Mouse (Mus musculus) heart, embryonic 14.5 days (tissue): Measurements from ENCODE around the gene Scube2. TPM values are rescaled to one million over a fixed set of nuclear protein-coding genes. Genes with fewer than 3 reads are reported as not detected.

Source experiments
- ATAC-seq: fragments of 200-750 bp; cut with Nextera tagmentation; 2 replicates; pipeline ENCODE4 v1.8.0; 2017; ENCODE audit warnings: low read depth, moderate TSS enrichment; ENCODE audit not compliant: insufficient number of reproducible peaks, insufficient read depth, low FRiP score
- H3K27ac ChIP-seq, 2 experiments: fragments of 200-500 bp in 1 of 2; fragments of 300-500 bp in 1 of 2; sonication (generic) in 1 of 2; replicated peaks in 1 of 2; 2 replicates each; pipeline ENCODE4 v1.5.1; 2012 to 2014; ENCODE audit warnings: low read depth in 2 of 2, low read length in 2 of 2, control low read depth in 1 of 2, mild to moderate bottlenecking in 1 of 2, mixed read lengths in 1 of 2; ENCODE audit not compliant: control insufficient read depth in 1 of 2, insufficient read depth in 1 of 2
- H3K27me3 ChIP-seq: fragments of 300-500 bp; sonication (generic); 2 replicates; pipeline ENCODE4 v1.6.1; 2014; ENCODE audit warnings: mild to moderate bottlenecking, low read length, control low read depth; ENCODE audit not compliant: control insufficient read depth, insufficient read depth
- H3K36me3 ChIP-seq: fragments of 300-500 bp; sonication (generic); 2 replicates; pipeline ENCODE4 v1.6.1; 2014; ENCODE audit warnings: mild to moderate bottlenecking, control low read depth, low read length, mixed read lengths; ENCODE audit not compliant: control insufficient read depth, insufficient read depth
- H3K4me1 ChIP-seq, 2 experiments: fragments of 200-500 bp in 1 of 2; fragments of 300-500 bp in 1 of 2; sonication (generic) in 1 of 2; 2 replicates each; pipeline ENCODE4 v1.6.1; 2012 to 2014; ENCODE audit warnings: low read length in 2 of 2, control low read depth in 1 of 2, mixed read lengths in 1 of 2; ENCODE audit not compliant: control insufficient read depth in 2 of 2, insufficient read depth in 2 of 2
- H3K4me2 ChIP-seq: fragments of 300-500 bp; sonication (generic); 2 replicates; pipeline ENCODE4 v1.6.1; 2014; ENCODE audit warnings: mild to moderate bottlenecking, low read length
- H3K4me3 ChIP-seq, 2 experiments: fragments of 200-500 bp in 1 of 2; fragments of 300-500 bp in 1 of 2; sonication (generic) in 1 of 2; 2 replicates each; pipeline ENCODE4 v1.5.1; 2012 to 2014; ENCODE audit warnings: low read length in 2 of 2, mild to moderate bottlenecking in 2 of 2, control low read depth in 1 of 2, low read depth in 1 of 2, moderate library complexity in 1 of 2; ENCODE audit not compliant: control insufficient read depth in 1 of 2, insufficient read depth in 1 of 2
- H3K9ac ChIP-seq: fragments of 300-500 bp; sonication (generic); 2 replicates; pipeline ENCODE4 v1.6.1; 2014; ENCODE audit warnings: mild to moderate bottlenecking, low read length
- H3K9me3 ChIP-seq: fragments of 300-500 bp; sonication (generic); 2 replicates; pipeline ENCODE4 v1.6.1; 2016; ENCODE audit warnings: low read length, control low read depth; ENCODE audit not compliant: control insufficient read depth
- WGBS: fragments of 180-500 bp; shearing (Covaris S2); extraction: QIAGEN DNeasy Blood & Tissue Kit; methylation state at CpG from one replicate; pipeline ENCODE4 v1.1.7; 2014; 5-methylcytosine and 5-hydroxymethylcytosine counted together
- polyA plus RNA-seq: library from polyadenylated mRNA; unstranded; fragments of >200 nt; fragmentation: Nextera tagmentation; extraction: Ambion mirVana; gene quantifications from 2 replicates; pipeline ENCODE4 v1.2.1, GENCODE M21; 2014

The Scube2 gene
- polyA plus RNA-seq, 1 experiment from 2014 or later = 12.4 TPM

GRCm38 (mm10) chr7:109813330-109814140, 51.9 kb downstream of the Scube2 start:
- H3K9me3 ChIP-seq = no peaks in the 10 kb centered on the region
- no peak overlapping the region for H3K27ac ChIP-seq
- H3K36me3 ChIP-seq = no peaks in the 10 kb centered on the region; the same call in 1 of the 2 replicates
- no peaks in the 10 kb centered on the region for H3K27me3 ChIP-seq
- no peak overlapping the region for H3K4me2 ChIP-seq
- H3K4me1 ChIP-seq = peaks cover 1 to 2% of the 10 kb centered on the region in 2 experiments; a peak in 1 of 4 replicates
- no peak overlapping the region for H3K9ac ChIP-seq
- 73% methylated on average over 4 of the region's 4 CpGs for WGBS
- ATAC-seq = no peak
- no peak overlapping the region for H3K4me3 ChIP-seq

DNA sequence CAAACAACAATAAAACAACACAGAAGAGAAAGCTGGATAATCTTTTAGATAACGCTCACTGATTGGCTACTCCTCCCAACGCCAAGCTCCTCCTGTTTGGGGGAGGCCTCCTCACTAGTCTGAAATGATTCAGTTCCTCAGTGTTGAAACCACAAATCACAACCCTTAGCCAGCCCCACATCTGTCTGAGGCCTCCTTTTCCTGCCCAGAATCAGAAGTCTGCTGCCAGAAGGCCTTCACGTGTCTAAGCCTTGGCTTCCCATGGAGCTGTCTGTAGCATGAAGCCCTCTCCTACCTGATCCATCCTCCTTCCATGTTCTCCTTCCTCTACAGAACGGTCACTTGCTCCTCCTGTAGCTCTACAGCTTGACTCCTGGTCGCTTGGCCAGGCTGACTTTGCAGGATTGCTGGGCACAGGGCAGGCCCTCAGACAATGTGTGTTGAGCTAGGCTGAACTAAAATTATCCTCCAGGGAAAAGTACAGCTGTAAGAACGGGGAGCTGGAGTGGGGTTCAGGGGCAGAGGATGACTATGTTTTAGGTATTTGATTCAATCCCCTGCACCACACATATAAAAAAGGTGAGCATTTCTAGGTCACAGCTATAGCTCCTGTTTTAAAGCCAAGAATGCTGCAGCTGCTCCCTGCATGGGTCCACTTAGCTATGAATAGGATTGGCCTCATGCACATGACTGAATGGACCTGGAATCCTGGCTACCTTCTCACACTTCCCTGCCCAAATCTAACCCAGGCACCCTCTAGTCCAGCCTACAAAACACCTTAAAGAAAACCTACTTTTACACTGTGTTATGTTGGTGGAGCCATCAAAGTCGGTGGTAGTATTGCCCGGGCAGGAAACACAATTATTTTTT, 57.6 kb downstream of the Scube2 start:
- peak overlapping the region; percentile 59 to 60 for H3K27ac ChIP-seq
- H3K9ac ChIP-seq = peak overlapping the region; percentile 2; the same call in 1 of the 2 replicates
- H3K4me2 ChIP-seq = no peak overlapping the region
- no peaks in the 10 kb centered on the region for H3K27me3 ChIP-seq
- 63% methylated on average over 8 of the region's 8 CpGs for WGBS
- no peaks in the 10 kb centered on the region for H3K9me3 ChIP-seq
- no peak overlapping the region for H3K4me3 ChIP-seq
- no peak for ATAC-seq
- H3K4me1 ChIP-seq = peaks cover 16 to 29% of the 10 kb centered on the region in 2 experiments
- no peaks in the 10 kb centered on the region; the same call in 1 of the 2 replicates for H3K36me3 ChIP-seq

- no peak overlapping the region for H3K4me2 ChIP-seq
- peaks cover 20 to 36% of the 10 kb centered on the region in 2 experiments for H3K4me1 ChIP-seq
- no peak overlapping the region for H3K9ac ChIP-seq
- ATAC-seq = no peak
- H3K27ac ChIP-seq = no peak overlapping the region
- no peaks in the 10 kb centered on the region for H3K36me3 ChIP-seq
- H3K27me3 ChIP-seq = no peaks in the 10 kb centered on the region
- 67% methylated on average over 6 of the region's 6 CpGs for WGBS
- H3K9me3 ChIP-seq = no peaks in the 10 kb centered on the region
- no peak overlapping the region for H3K4me3 ChIP-seq
These were observed 60.6 kb downstream of the Scube2 start for GRCm38 (mm10) chr7:109804843-109805242.

- Histone ChIP-seq H3K27ac (peak overlapping the region in 1 of 2 experiments; percentile 50; a peak in 1 of 4 replicates), H3K9ac (no peak overlapping the region), H3K9me3 (no peaks in the 10 kb centered on the region), H3K4me2 (no peak overlapping the region), H3K4me1 (peaks cover 20 to 36% of the 10 kb centered on the region in 2 experiments), H3K4me3 (no peak overlapping the region), H3K27me3 (no peaks in the 10 kb centered on the region), H3K36me3 (no peaks in the 10 kb centered on the region)
- no peak for ATAC-seq
- WGBS = 88% methylated on average over 6 of the region's 6 CpGs
These were observed 61.1 kb downstream of the Scube2 start for GRCm38 (mm10) chr7:109804355-109804754.

DNA sequence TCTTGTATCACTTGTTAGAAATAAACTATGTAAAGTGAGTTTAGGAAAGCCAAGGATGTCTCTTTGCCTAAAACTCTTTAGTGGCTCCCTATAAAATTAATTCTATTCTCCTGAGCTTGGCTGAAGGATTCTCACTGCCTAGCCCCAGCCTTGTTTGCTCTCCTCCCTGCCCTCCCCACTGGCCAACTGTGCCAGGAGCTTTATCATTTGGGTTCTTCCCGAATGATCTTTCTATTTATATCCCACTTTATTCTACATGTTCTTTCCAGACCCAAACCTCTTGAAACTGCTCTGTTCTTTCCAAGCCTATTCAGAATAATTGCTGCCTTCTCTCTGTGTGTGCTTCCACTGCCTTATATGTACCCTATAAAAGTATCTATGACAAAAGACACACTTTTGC, 62.0 kb downstream of the Scube2 start:
- 6% methylated on average over 1 of the region's 1 CpGs for WGBS
- no peaks in the 10 kb centered on the region for H3K9me3 ChIP-seq
- no peak overlapping the region for H3K9ac ChIP-seq
- peak overlapping the region in 1 of 2 experiments; percentile 50; a peak in 1 of 4 replicates for H3K27ac ChIP-seq
- no peak overlapping the region for H3K4me2 ChIP-seq
- no peak for ATAC-seq
- H3K4me1 ChIP-seq = peaks cover 17 to 41% of the 10 kb centered on the region in 2 experiments
- no peaks in the 10 kb centered on the region for H3K27me3 ChIP-seq
- H3K36me3 ChIP-seq = no peaks in the 10 kb centered on the region
- H3K4me3 ChIP-seq = no peak overlapping the region

- peaks cover 12 to 35% of the 10 kb centered on the region in 2 experiments for H3K4me1 ChIP-seq
- no peak for ATAC-seq
- WGBS = 92% methylated on average over 4 of the region's 4 CpGs
- no peak overlapping the region for H3K9ac ChIP-seq
- no peak overlapping the region for H3K4me3 ChIP-seq
- H3K9me3 ChIP-seq = no peaks in the 10 kb centered on the region
- H3K27ac ChIP-seq = no peak overlapping the region
- H3K4me2 ChIP-seq = no peak overlapping the region
- no peaks in the 10 kb centered on the region for H3K27me3 ChIP-seq
- H3K36me3 ChIP-seq = no peaks in the 10 kb centered on the region
These were observed 64.9 kb downstream of the Scube2 start for GRCm38 (mm10) chr7:109800626-109801025.

GRCm38 (mm10) chr7:109799168-109799567, 66.3 kb downstream of the Scube2 start:
- H3K4me3 ChIP-seq = no peak overlapping the region
- 67% methylated on average over 11 of the region's 11 CpGs for WGBS
- no peak for ATAC-seq
- no peaks in the 10 kb centered on the region for H3K9me3 ChIP-seq
- peaks cover 20 to 41% of the 10 kb centered on the region in 2 experiments for H3K4me1 ChIP-seq
- no peaks in the 10 kb centered on the region for H3K27me3 ChIP-seq
- no peaks in the 10 kb centered on the region for H3K36me3 ChIP-seq
- H3K27ac ChIP-seq = no peak overlapping the region
- H3K4me2 ChIP-seq = no peak overlapping the region
- H3K9ac ChIP-seq = no peak overlapping the region
